Mouse (Mus musculus): ENCODE measurements at regions not wholly inside any gene's neighbourhood (a gene's known extent, or its start where the extent isn't known, plus 50 kb on each side); places are given as distances from the start of the nearest gene placed in this dataset.

DNA sequence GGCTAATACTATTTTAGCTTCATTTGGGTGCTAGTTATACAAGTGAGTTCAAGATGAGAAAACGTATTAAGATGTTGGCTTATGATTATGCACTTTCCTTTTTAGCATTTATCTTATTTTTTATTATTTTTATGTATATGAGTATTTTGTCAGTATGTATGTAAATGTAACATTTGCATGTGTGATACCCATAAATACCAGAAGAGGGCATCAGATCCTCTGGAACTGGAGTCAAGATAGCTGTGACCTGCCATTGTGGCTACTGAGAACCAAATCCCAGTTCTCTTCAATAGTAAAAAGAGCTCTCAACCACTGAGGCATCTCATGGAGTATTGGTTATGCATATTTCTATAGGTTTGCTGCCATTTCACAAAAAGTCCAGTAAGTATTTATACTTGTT is 83.3 kb downstream of the Insig2 start:
- Histone ChIP-seq H3K27me3 (ENCODE audit: insufficient read depth, low read length) (no peaks in the 10 kb centered on the region), H3K4me1 (ENCODE audit: insufficient read depth, low read depth, low read length) (no peaks in the 10 kb centered on the region), H3K36me3 (replicated peaks) (no peaks in the 10 kb centered on the region), H3K9me3 (replicated peaks) (peaks cover 5% of the 10 kb centered on the region; the same call in 1 of the 2 replicates), H3K4me3 (ENCODE audit: low read depth, low read length) (no peak overlapping the region)
- no peak for ATAC-seq (ENCODE audit: extremely low read depth, insufficient number of reproducible peaks, low FRiP score, poor library complexity, severe bottlenecking)
- DNase-seq (ENCODE audit: low spot score), result no peak
- no peak for TF ChIP-seq POLR2AphosphoS5 (IDR thresholded peaks at IDR 0.05; ENCODE audit: insufficient replicate concordance, low read depth, low read length)

DNA sequence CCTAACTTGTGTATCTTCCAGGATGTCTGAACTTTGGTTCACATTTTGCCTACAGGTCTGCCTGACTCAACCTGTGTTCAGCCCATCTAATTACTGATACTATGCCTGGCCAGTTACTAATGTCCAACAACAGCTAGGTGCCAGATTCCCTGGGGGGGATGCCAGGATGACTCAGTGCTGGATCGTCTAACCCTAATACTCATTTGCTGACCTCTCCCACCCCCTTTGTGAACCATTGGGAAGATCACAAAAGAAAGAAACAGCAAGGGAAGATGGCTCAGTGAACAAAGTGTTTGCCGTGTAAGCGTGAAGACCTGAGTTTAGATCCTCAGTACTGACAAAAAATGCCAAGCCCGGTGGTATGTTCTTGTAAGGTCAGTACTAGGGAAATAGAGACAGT is 81.7 kb downstream of the Insig2 start:
- no peak overlapping the region for H3K4me3 ChIP-seq (ENCODE audit: low read depth, low read length)
- ATAC-seq (ENCODE audit: extremely low read depth, insufficient number of reproducible peaks, low FRiP score, poor library complexity, severe bottlenecking) (no peak), DNase-seq (ENCODE audit: low spot score) (no peak)

DNA sequence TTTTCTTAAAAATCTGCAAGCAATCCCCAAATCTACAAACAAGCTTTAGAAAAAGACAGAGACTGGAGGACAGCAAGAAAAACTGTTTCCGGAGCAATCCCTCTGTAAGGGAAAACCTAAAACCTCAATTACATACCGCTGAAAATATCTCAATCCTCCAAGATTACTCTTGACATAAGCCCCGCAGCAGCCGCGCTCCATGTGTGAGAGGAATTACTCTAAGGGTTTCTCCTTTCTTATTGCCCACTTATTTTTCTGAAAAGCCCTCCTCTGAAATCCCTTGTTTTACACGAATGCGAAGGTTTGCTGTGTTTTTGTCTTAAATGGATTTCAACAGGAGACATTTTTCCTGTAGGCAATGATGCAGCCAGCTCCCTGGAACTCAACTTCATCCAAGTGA is 80.3 kb downstream of the Insig2 start:
- no peak for ATAC-seq (ENCODE audit: extremely low read depth, insufficient number of reproducible peaks, low FRiP score, poor library complexity, severe bottlenecking)
- DNase-seq (ENCODE audit: low spot score), result no peak
- Histone ChIP-seq H3K9me3 (replicated peaks) (peaks cover 5% of the 10 kb centered on the region; the same call in 1 of the 2 replicates), H3K27me3 (ENCODE audit: insufficient read depth, low read length) (no peaks in the 10 kb centered on the region), H3K36me3 (replicated peaks) (no peaks in the 10 kb centered on the region), H3K4me1 (ENCODE audit: insufficient read depth, low read depth, low read length) (no peaks in the 10 kb centered on the region), H3K4me3 (ENCODE audit: low read depth, low read length) (no peak overlapping the region)
- no peak for TF ChIP-seq TAL1 (conservative IDR thresholded peaks at IDR 0.05; ENCODE audit: low read depth, low read length)
- no peak for TF ChIP-seq GATA2 (IDR thresholded peaks at IDR 0.05; ENCODE audit: borderline replicate concordance, low read depth, low read length)
- no peak for TF ChIP-seq CTCF (IDR thresholded peaks at IDR 0.05; ENCODE audit: low read depth, low read length)
- no peak for TF ChIP-seq GATA1 (IDR thresholded peaks at IDR 0.05; ENCODE audit: borderline replicate concordance, low read length)

More for the DNA sequence above, 81.7 kb downstream of the Insig2 start:
- Histone ChIP-seq H3K27me3 (ENCODE audit: insufficient read depth, low read length) (no peaks in the 10 kb centered on the region), H3K4me1 (ENCODE audit: insufficient read depth, low read depth, low read length) (no peaks in the 10 kb centered on the region), H3K9me3 (replicated peaks) (peaks cover 5% of the 10 kb centered on the region; the same call in 1 of the 2 replicates), H3K36me3 (replicated peaks) (no peaks in the 10 kb centered on the region)
- TF ChIP-seq CTCF (IDR thresholded peaks at IDR 0.05; ENCODE audit: low read depth, low read length) (no peak), POLR2AphosphoS5 (IDR thresholded peaks at IDR 0.05; ENCODE audit: insufficient replicate concordance, low read depth, low read length) (no peak), TAL1 (conservative IDR thresholded peaks at IDR 0.05; ENCODE audit: low read depth, low read length) (no peak), GATA1 (IDR thresholded peaks at IDR 0.05; ENCODE audit: borderline replicate concordance, low read length) (no peak), GATA2 (IDR thresholded peaks at IDR 0.05; ENCODE audit: borderline replicate concordance, low read depth, low read length) (no peak)

DNA sequence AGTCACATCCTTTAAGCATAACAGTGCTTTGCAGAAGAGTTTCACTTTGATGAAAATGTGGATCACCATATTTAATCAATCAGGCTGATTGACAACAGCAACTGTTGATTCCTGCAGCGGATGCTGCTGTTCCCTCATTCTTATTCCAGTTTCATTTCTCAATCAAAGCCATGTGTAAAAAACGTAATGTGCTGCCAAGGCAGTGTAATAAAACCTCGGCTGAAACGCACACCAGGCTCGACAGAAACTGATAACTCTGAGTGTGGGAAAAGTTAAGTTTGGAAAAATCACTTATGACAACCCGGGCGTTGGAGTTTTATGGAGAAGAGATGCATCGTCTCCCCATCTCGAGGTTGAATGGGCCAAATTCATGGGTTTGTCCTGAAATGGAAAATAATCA is 78.2 kb downstream of the Insig2 start:
- no peak for TF ChIP-seq POLR2AphosphoS5 (IDR thresholded peaks at IDR 0.05; ENCODE audit: insufficient replicate concordance, low read depth, low read length)
- no peak for TF ChIP-seq GATA1 (IDR thresholded peaks at IDR 0.05; ENCODE audit: borderline replicate concordance, low read length)
- TF ChIP-seq CTCF (IDR thresholded peaks at IDR 0.05; ENCODE audit: low read depth, low read length), result no peak
- TF ChIP-seq GATA2 (IDR thresholded peaks at IDR 0.05; ENCODE audit: borderline replicate concordance, low read depth, low read length), result no peak
- no peak for TF ChIP-seq TAL1 (conservative IDR thresholded peaks at IDR 0.05; ENCODE audit: low read depth, low read length)
- ATAC-seq (ENCODE audit: extremely low read depth, insufficient number of reproducible peaks, low FRiP score, poor library complexity, severe bottlenecking) (no peak), DNase-seq (ENCODE audit: low spot score) (no peak)
- Histone ChIP-seq H3K9me3 (replicated peaks) (peaks cover 5% of the 10 kb centered on the region), H3K27me3 (ENCODE audit: insufficient read depth, low read length) (no peaks in the 10 kb centered on the region), H3K4me1 (ENCODE audit: insufficient read depth, low read depth, low read length) (no peaks in the 10 kb centered on the region), H3K36me3 (replicated peaks) (no peaks in the 10 kb centered on the region), H3K4me3 (ENCODE audit: low read depth, low read length) (no peak overlapping the region)

All from G1E (cell line).